Mouse (Mus musculus): Measurements from ENCODE around the gene Rpn1.
A peak's percentile ranks its signal among the peaks of the same experiment; 100 is the strongest.
"Not testable (repeated sequence)": the region's sequence is repeated elsewhere in the genome, so short reads cannot be mapped to it uniquely, and the experiment has no call there.

The Rpn1 gene

GRCm38 (mm10) chr6:88120813-88121212, 36.5 kb downstream of the Rpn1 start:
- no peak for DNase-seq (ENCODE audit: low spot score in 2 of 2)

GRCm38 (mm10) chr6:88121781-88122180, 37.5 kb downstream of the Rpn1 start:
- DNase-seq (ENCODE audit: low spot score in 2 of 2): no peak

- DNase-seq (ENCODE audit: low spot score in 2 of 2): no peak
Observed at GRCm38 (mm10) chr6:88123150-88123857, 39.0 kb downstream of the Rpn1 start.

GRCm38 (mm10) chr6:88123858-88124261, 39.6 kb downstream of the Rpn1 start:
- peak in 1 of 2 experiments; percentile 52 for DNase-seq (ENCODE audit: low spot score in 2 of 2)

GRCm38 (mm10) chr6:88124551-88124950, 40.3 kb downstream of the Rpn1 start:
- no peak for DNase-seq (ENCODE audit: low spot score in 2 of 2)

- not testable (repeated sequence) for DNase-seq (ENCODE audit: low spot score in 2 of 2)
Observed at GRCm38 (mm10) chr6:88125815-88126214, 41.5 kb downstream of the Rpn1 start.

- DNase-seq (ENCODE audit: low spot score in 2 of 2): no peak
Observed at GRCm38 (mm10) chr6:88131521-88131920, 47.2 kb downstream of the Rpn1 start.

GRCm38 (mm10) chr6:88132051-88132450, 47.8 kb downstream of the Rpn1 start:
- DNase-seq (ENCODE audit: low spot score in 2 of 2): no peak

GRCm38 (mm10) chr6:88133061-88133460, 48.8 kb downstream of the Rpn1 start:
- DNase-seq (ENCODE audit: low spot score in 2 of 2): no peak

GRCm38 (mm10) chr6:88133878-88134277, 49.6 kb downstream of the Rpn1 start:
- DNase-seq (ENCODE audit: low spot score in 2 of 2): no peak

- no peak for DNase-seq (ENCODE audit: low spot score in 2 of 2)
Observed at GRCm38 (mm10) chr6:88136201-88136631, 51.9 kb downstream of the Rpn1 start.

GRCm38 (mm10) chr6:88138485-88138884, 54.2 kb downstream of the Rpn1 start:
- no peak for DNase-seq (ENCODE audit: low spot score in 2 of 2)

GRCm38 (mm10) chr6:88140264-88140663, 56.0 kb downstream of the Rpn1 start:
- peak; percentile 18 to 79 for DNase-seq (ENCODE audit: low spot score in 2 of 2)

GRCm38 (mm10) chr6:88145793-88146192, 61.5 kb downstream of the Rpn1 start:
- no peak for DNase-seq (ENCODE audit: low spot score in 2 of 2)

GRCm38 (mm10) chr6:88146576-88146975, 62.3 kb downstream of the Rpn1 start:
- no peak for DNase-seq (ENCODE audit: low spot score in 2 of 2)

- DNase-seq (ENCODE audit: low spot score in 2 of 2): peak in 1 of 2 experiments; percentile 17
Observed at GRCm38 (mm10) chr6:88147411-88148003, 63.2 kb downstream of the Rpn1 start.

- no peak for DNase-seq (ENCODE audit: low spot score in 2 of 2)
Observed at GRCm38 (mm10) chr6:88151335-88151734, 67.1 kb downstream of the Rpn1 start.

GRCm38 (mm10) chr6:88152127-88152705, 67.9 kb downstream of the Rpn1 start:
- no peak for DNase-seq (ENCODE audit: low spot score in 2 of 2)

- no peak for DNase-seq (ENCODE audit: low spot score in 2 of 2)
Observed at GRCm38 (mm10) chr6:88152979-88153378, 68.7 kb downstream of the Rpn1 start.
